Mouse (Mus musculus): Measurements from ENCODE around the gene Yipf4. TPM values are rescaled to one million over a fixed set of nuclear protein-coding genes. Genes with fewer than 3 reads are reported as not detected.
"Not testable (repeated sequence)": the region's sequence is repeated elsewhere in the genome, so short reads cannot be mapped to it uniquely, and the experiment has no call there.

Gene Yipf4
- 10 to 100 TPM; 81.4 to 84.5 TPM for total RNA-seq (2021)

- DNase-seq (ENCODE audit: extremely low spot score in 1 of 2, low spot score in 1 of 2): peak; percentile 96 to 98
Measured at GRCm38 (mm10) chr17:74489024-74489900, at the start of gene Yipf4. Gene Yipf4, plus strand, starts transcription at chr17:74489493.

GRCm38 (mm10) chr17:74440486-74440885, 48.8 kb upstream of the Yipf4 start:
- DNase-seq (ENCODE audit: extremely low spot score in 1 of 2, low spot score in 1 of 2): no peak

GRCm38 (mm10) chr17:74449776-74450175, 39.5 kb upstream of the Yipf4 start:
- no peak for DNase-seq (ENCODE audit: extremely low spot score in 1 of 2, low spot score in 1 of 2)

GRCm38 (mm10) chr17:74453928-74454327, 35.4 kb upstream of the Yipf4 start:
- no peak for DNase-seq (ENCODE audit: extremely low spot score in 1 of 2, low spot score in 1 of 2)

- DNase-seq (ENCODE audit: extremely low spot score in 1 of 2, low spot score in 1 of 2): no peak
Measured at GRCm38 (mm10) chr17:74454660-74455059, 34.6 kb upstream of the Yipf4 start.

GRCm38 (mm10) chr17:74455426-74455825, 33.9 kb upstream of the Yipf4 start:
- no peak for DNase-seq (ENCODE audit: extremely low spot score in 1 of 2, low spot score in 1 of 2)

GRCm38 (mm10) chr17:74456825-74457224, 32.5 kb upstream of the Yipf4 start:
- DNase-seq (ENCODE audit: extremely low spot score in 1 of 2, low spot score in 1 of 2): no peak

GRCm38 (mm10) chr17:74457972-74458677, 31.2 kb upstream of the Yipf4 start:
- no peak for DNase-seq (ENCODE audit: extremely low spot score in 1 of 2, low spot score in 1 of 2)

GRCm38 (mm10) chr17:74458711-74459408, 30.4 kb upstream of the Yipf4 start, which contains the start of gene Nlrc4:
Gene Nlrc4, minus strand, starts transcription at chr17:74459142.
- DNase-seq (ENCODE audit: extremely low spot score in 1 of 2, low spot score in 1 of 2): no peak

- no peak for DNase-seq (ENCODE audit: extremely low spot score in 1 of 2, low spot score in 1 of 2)
Measured at GRCm38 (mm10) chr17:74463510-74463909, 25.8 kb upstream of the Yipf4 start.

- DNase-seq (ENCODE audit: extremely low spot score in 1 of 2, low spot score in 1 of 2): not testable (repeated sequence)
Measured at GRCm38 (mm10) chr17:74467981-74468380, 21.3 kb upstream of the Yipf4 start.

GRCm38 (mm10) chr17:74470133-74470532, 19.2 kb upstream of the Yipf4 start:
- not testable (repeated sequence) for DNase-seq (ENCODE audit: extremely low spot score in 1 of 2, low spot score in 1 of 2)

GRCm38 (mm10) chr17:74480361-74481069, 8.8 kb upstream of the Yipf4 start:
- DNase-seq (ENCODE audit: extremely low spot score in 1 of 2, low spot score in 1 of 2): no peak

GRCm38 (mm10) chr17:74489901-74490220, 568 bp downstream of the Yipf4 start:
- DNase-seq (ENCODE audit: extremely low spot score in 1 of 2, low spot score in 1 of 2): no peak

- no peak for DNase-seq (ENCODE audit: extremely low spot score in 1 of 2, low spot score in 1 of 2)
Measured at GRCm38 (mm10) chr17:74491565-74491964, 2.3 kb downstream of the Yipf4 start.

- DNase-seq (ENCODE audit: extremely low spot score in 1 of 2, low spot score in 1 of 2): no peak
Measured at GRCm38 (mm10) chr17:74500204-74500603, 10.9 kb downstream of the Yipf4 start.

- DNase-seq (ENCODE audit: extremely low spot score in 1 of 2, low spot score in 1 of 2): no peak
Measured at GRCm38 (mm10) chr17:74501085-74501484, 11.8 kb downstream of the Yipf4 start.

GRCm38 (mm10) chr17:74507934-74508333, 18.6 kb downstream of the Yipf4 start:
- DNase-seq (ENCODE audit: extremely low spot score in 1 of 2, low spot score in 1 of 2): no peak

GRCm38 (mm10) chr17:74508600-74508999, 19.3 kb downstream of the Yipf4 start:
- DNase-seq (ENCODE audit: extremely low spot score in 1 of 2, low spot score in 1 of 2): no peak

- no peak for DNase-seq (ENCODE audit: extremely low spot score in 1 of 2, low spot score in 1 of 2)
Measured at GRCm38 (mm10) chr17:74512308-74512707, 23.0 kb downstream of the Yipf4 start.
